In genomic region chr14:100713999-100714471, GRCm38 (mm10) we compare ENCODE assay signal across 15 mouse cellular contexts.
DNase-seq lines count a peak whose midpoint lies in the region; ATAC-seq lines count a peak whose summit lies in the region.
"Had no signal": no experiment of that assay in that cellular context is flagged by ENCODE, and none has a peak within 500 bp of the region (broad histone marks: within the 10 kb centered on the region; RNA-seq: fewer than 3 reads in every experiment).

No protein-coding gene starts in this region.

- peaks cover 14% of the 10 kb centered on the region for H3K4me1 ChIP-seq in forebrain, embryonic 10.5 days
- peaks cover 7% of the 10 kb centered on the region for H3K4me1 ChIP-seq in forebrain, embryonic 16.5 days (replicated peaks; ENCODE audit: control insufficient read depth, insufficient read depth, low read length)
- peaks cover 17% of the 10 kb centered on the region for H3K4me1 ChIP-seq in limb, embryonic 10.5 days
- H3K4me1 ChIP-seq in neural tube, embryonic 13.5 days (replicated peaks): peaks cover 20% of the 10 kb centered on the region
- H3K4me1 ChIP-seq in kidney, embryonic 15.5 days: no peaks in the 10 kb centered on the region
- H3K4me1 ChIP-seq: heart, embryonic 15.5 days; stomach, embryonic 15.5 days had no signal

- no peaks in the 10 kb centered on the region for H3K27me3 ChIP-seq in forebrain, embryonic 10.5 days (ENCODE audit: poor library complexity, severe bottlenecking)
- no peaks in the 10 kb centered on the region for H3K27me3 ChIP-seq in forebrain, embryonic 16.5 days (replicated peaks; ENCODE audit: control insufficient read depth, insufficient read depth, low read length)
- no peaks in the 10 kb centered on the region for H3K27me3 ChIP-seq in limb, embryonic 10.5 days (ENCODE audit: low read depth, poor library complexity, severe bottlenecking)
- no peaks in the 10 kb centered on the region for H3K27me3 ChIP-seq in neural tube, embryonic 13.5 days
- no peaks in the 10 kb centered on the region for H3K27me3 ChIP-seq in kidney, embryonic 15.5 days
- H3K27me3 ChIP-seq: heart, embryonic 15.5 days; stomach, embryonic 15.5 days had no signal

- 78% methylated on average over 4 of the region's 4 CpGs for WGBS in forebrain, embryonic 10.5 days
- 28% methylated on average over 4 of the region's 4 CpGs for WGBS in forebrain, embryonic 16.5 days
- WGBS in limb, embryonic 10.5 days: 86% methylated on average over 4 of the region's 4 CpGs
- whole genome bisulfite sequencing in neural tube, embryonic 13.5 days: 37% methylated on average over 4 of the region's 4 CpGs
- 88% methylated on average over 4 of the region's 4 CpGs for WGBS in kidney, embryonic 15.5 days

- no peak overlapping the region for H3K9ac ChIP-seq in forebrain, embryonic 16.5 days (replicated peaks; ENCODE audit: low read depth, low read length)
- no peak overlapping the region for H3K9ac ChIP-seq in neural tube, embryonic 13.5 days
- H3K9ac ChIP-seq in kidney, embryonic 15.5 days: no peak overlapping the region
- H3K9ac ChIP-seq: heart, embryonic 15.5 days; liver, embryonic 14.5 days; stomach, embryonic 15.5 days had no signal

- no peak overlapping the region for H3K4me3 ChIP-seq in forebrain, embryonic 10.5 days
- H3K4me3 ChIP-seq in forebrain, embryonic 16.5 days (replicated peaks; ENCODE audit: low read length): no peak overlapping the region
- H3K4me3 ChIP-seq in limb, embryonic 10.5 days: no peak overlapping the region
- no peak overlapping the region for H3K4me3 ChIP-seq in neural tube, embryonic 13.5 days
- H3K4me3 ChIP-seq in kidney, embryonic 15.5 days (replicated peaks): no peak overlapping the region
- H3K4me3 ChIP-seq: heart, embryonic 15.5 days; stomach, embryonic 15.5 days had no signal

- no peak for DNase-seq in forebrain, embryonic 10.5 days (ENCODE audit: extremely low spot score, low spot score)
- no peak for DNase-seq in limb, embryonic 10.5 days (ENCODE audit: low spot score)
- DNase-seq in adrenal gland, adult 8-10 months: no peak
- no peak for DNase-seq in right cerebral cortex, postnatal 4 days
- DNase-seq: cerebellum, adult 11-12 months; kidney, postnatal 10 days; layer of hippocampus, adult 9-11 months; thymus, postnatal 36 days had no signal

- no peaks in the 10 kb centered on the region for H3K36me3 ChIP-seq in forebrain, embryonic 10.5 days (replicated peaks)
- no peaks in the 10 kb centered on the region for H3K36me3 ChIP-seq in forebrain, embryonic 16.5 days (ENCODE audit: control insufficient read depth, insufficient read depth)
- H3K36me3 ChIP-seq in limb, embryonic 10.5 days: no peaks in the 10 kb centered on the region
- H3K36me3 ChIP-seq in neural tube, embryonic 13.5 days: no peaks in the 10 kb centered on the region
- H3K36me3 ChIP-seq in kidney, embryonic 15.5 days: no peaks in the 10 kb centered on the region
- H3K36me3 ChIP-seq: heart, embryonic 15.5 days; stomach, embryonic 15.5 days had no signal

- H3K4me2 ChIP-seq in forebrain, embryonic 16.5 days (ENCODE audit: low read length): no peak overlapping the region
- H3K4me2 ChIP-seq in neural tube, embryonic 13.5 days: no peak overlapping the region
- no peak overlapping the region for H3K4me2 ChIP-seq in kidney, embryonic 15.5 days
- H3K4me2 ChIP-seq: heart, embryonic 15.5 days; stomach, embryonic 15.5 days had no signal

- H3K9me3 ChIP-seq in forebrain, embryonic 10.5 days: no peaks in the 10 kb centered on the region; the same call in 1 of the 2 replicates
- H3K9me3 ChIP-seq in forebrain, embryonic 16.5 days (ENCODE audit: control insufficient read depth, low read length): peaks cover 3% of the 10 kb centered on the region
- no peaks in the 10 kb centered on the region; the same call in 1 of the 2 replicates for H3K9me3 ChIP-seq in limb, embryonic 10.5 days (replicated peaks)
- H3K9me3 ChIP-seq in neural tube, embryonic 13.5 days: peaks cover 6% of the 10 kb centered on the region; the same call in 1 of the 2 replicates
- H3K9me3 ChIP-seq in kidney, embryonic 15.5 days (replicated peaks): no peaks in the 10 kb centered on the region
- H3K9me3 ChIP-seq: heart, embryonic 15.5 days; stomach, embryonic 15.5 days had no signal

- peak; percentile 62 for ATAC-seq in forebrain, embryonic 16.5 days
- ATAC-seq in neural tube, embryonic 13.5 days (ENCODE audit: low read depth): peak; percentile 71
- ATAC-seq in kidney, embryonic 15.5 days (replicated peaks; ENCODE audit: low FRiP score): no peak
- ATAC-seq: intestine, embryonic 16.5 days had no signal

- peak overlapping the region; percentile 40; the same call in 1 of the 2 replicates for H3K27ac ChIP-seq in forebrain, embryonic 10.5 days
- peak overlapping the region; percentile 57 for H3K27ac ChIP-seq in forebrain, embryonic 16.5 days (ENCODE audit: low read length)
- H3K27ac ChIP-seq in limb, embryonic 10.5 days: peak overlapping the region; percentile 56; the same call in 1 of the 2 replicates
- H3K27ac ChIP-seq in neural tube, embryonic 13.5 days (replicated peaks): peak overlapping the region; percentile 82
- no peak overlapping the region for H3K27ac ChIP-seq in kidney, embryonic 15.5 days
- H3K27ac ChIP-seq: heart, embryonic 15.5 days; liver, embryonic 14.5 days; stomach, embryonic 15.5 days had no signal
